Mouse (Mus musculus) neural tube, embryonic 14.5 days (tissue): ENCODE results near the gene Crb3. TPM values are rescaled to one million over a fixed set of nuclear protein-coding genes. Genes with fewer than 3 reads are reported as not detected.

Experiments used
- ATAC-seq: fragments of 200-750 bp; cut with Nextera tagmentation; 2 replicates; pipeline ENCODE4 v1.8.0; 2017; ENCODE audit warnings: low read depth, mild to moderate bottlenecking, moderate TSS enrichment, moderate library complexity
- H3K27ac ChIP-seq: fragments of 300-500 bp; sonication (generic); 2 replicates; pipeline ENCODE4 v1.5.1; 2014; ENCODE audit warnings: low read depth, mild to moderate bottlenecking, control low read depth, low read length, moderate library complexity, mixed read lengths
- H3K27me3 ChIP-seq: fragments of 300-500 bp; sonication (generic); 2 replicates; pipeline ENCODE4 v1.6.1; 2014; ENCODE audit warnings: low read length; ENCODE audit not compliant: control insufficient read depth, insufficient read depth
- H3K36me3 ChIP-seq: fragments of 300-500 bp; sonication (generic); 2 replicates; pipeline ENCODE4 v1.6.1; 2014; ENCODE audit warnings: low read length, mixed read lengths; ENCODE audit not compliant: control insufficient read depth, insufficient read depth
- H3K4me1 ChIP-seq: fragments of 300-500 bp; sonication (generic); 2 replicates; pipeline ENCODE4 v1.6.1; 2014; ENCODE audit warnings: low read length; ENCODE audit not compliant: control insufficient read depth, insufficient read depth
- H3K4me2 ChIP-seq: fragments of 300-500 bp; sonication (generic); 2 replicates; pipeline ENCODE4 v1.6.1; 2014; ENCODE audit warnings: mild to moderate bottlenecking, low read depth, low read length, control low read depth
- H3K4me3 ChIP-seq: fragments of 300-500 bp; sonication (generic); 2 replicates; pipeline ENCODE4 v1.5.1; 2014; ENCODE audit warnings: low read depth, low read length, control low read depth, mixed read lengths
- H3K9ac ChIP-seq: fragments of 300-500 bp; sonication (generic); replicated peaks from 2 replicates; pipeline ENCODE4 v1.6.1; 2014; ENCODE audit warnings: low read depth, mild to moderate bottlenecking, control low read depth, low read length, mixed read lengths
- H3K9me3 ChIP-seq: fragments of 300-500 bp; sonication (generic); 2 replicates; pipeline ENCODE4 v1.6.1; 2016; ENCODE audit warnings: low read length; ENCODE audit not compliant: control insufficient read depth
- WGBS: fragments of 180-500 bp; shearing (Covaris S2); extraction: QIAGEN DNeasy Blood & Tissue Kit; methylation state at CpG from one replicate; pipeline ENCODE4 v1.1.7; 2014; 5-methylcytosine and 5-hydroxymethylcytosine counted together
- polyA plus RNA-seq: library from polyadenylated mRNA; unstranded; fragments of >200 nt; fragmentation: Nextera tagmentation; extraction: Ambion mirVana; gene quantifications from 2 replicates; pipeline ENCODE4 v1.2.1, GENCODE M21; 2014

The Crb3 gene
- polyA plus RNA-seq, 1 experiment from 2014 or later = 1.1 TPM

GRCm38 (mm10) chr17:57076916-57077315 lies 18.0 kb downstream of the Crb3 start:
- WGBS = 73% methylated on average over 3 of the region's 3 CpGs
- H3K9ac ChIP-seq = no peak overlapping the region
- H3K36me3 ChIP-seq = peaks cover 13% of the 10 kb centered on the region
- no peak overlapping the region for H3K4me3 ChIP-seq
- no peaks in the 10 kb centered on the region for H3K4me1 ChIP-seq
- H3K4me2 ChIP-seq = no peak overlapping the region
- H3K27me3 ChIP-seq = no peaks in the 10 kb centered on the region
- H3K27ac ChIP-seq = no peak overlapping the region
- ATAC-seq = no peak
- no peaks in the 10 kb centered on the region for H3K9me3 ChIP-seq

GRCm38 (mm10) chr17:57078336-57078735 lies 19.4 kb downstream of the Crb3 start, which contains the start of gene Dennd1c:
Dennd1c (minus strand) TSS chr17:57078514.
- Histone ChIP-seq H3K4me2 (no peak within 1 kb of the TSS), H3K36me3 (peaks cover 18% of the 10 kb centered on the region), H3K4me1 (no peaks in the 10 kb centered on the region), H3K4me3 (no peak within 1 kb of the TSS), H3K9me3 (no peaks in the 10 kb centered on the region), H3K27ac (no peak within 1 kb of the TSS), H3K27me3 (no peaks in the 10 kb centered on the region), H3K9ac (no peak within 1 kb of the TSS)
- ATAC-seq = no peak
- WGBS = 53% methylated on average over 6 of the region's 6 CpGs

- WGBS = 77% methylated on average over 3 of the region's 3 CpGs
- Histone ChIP-seq H3K9me3 (no peaks in the 10 kb centered on the region), H3K27ac (no peak overlapping the region), H3K4me2 (no peak overlapping the region), H3K4me1 (no peaks in the 10 kb centered on the region), H3K9ac (no peak overlapping the region), H3K27me3 (no peaks in the 10 kb centered on the region), H3K36me3 (peaks cover 23% of the 10 kb centered on the region), H3K4me3 (no peak overlapping the region)
- ATAC-seq = no peak
These were observed 21.0 kb downstream of the Crb3 start for GRCm38 (mm10) chr17:57079919-57080318.

- no peak overlapping the region for H3K4me3 ChIP-seq
- no peak for ATAC-seq
- no peak overlapping the region for H3K9ac ChIP-seq
- no peaks in the 10 kb centered on the region for H3K9me3 ChIP-seq
- H3K27me3 ChIP-seq = no peaks in the 10 kb centered on the region
- H3K4me1 ChIP-seq = peaks cover 4% of the 10 kb centered on the region
- H3K36me3 ChIP-seq = peaks cover 23% of the 10 kb centered on the region
- no peak overlapping the region for H3K27ac ChIP-seq
- WGBS = 94% methylated on average over 31 of the region's 31 CpGs
- no peak overlapping the region for H3K4me2 ChIP-seq
These were observed 22.4 kb downstream of the Crb3 start for GRCm38 (mm10) chr17:57081234-57081842.

- no peak for ATAC-seq
- peaks cover 23% of the 10 kb centered on the region for H3K36me3 ChIP-seq
- H3K9ac ChIP-seq = no peak overlapping the region
- 89% methylated on average over 5 of the region's 5 CpGs for WGBS
- no peak overlapping the region for H3K27ac ChIP-seq
- H3K27me3 ChIP-seq = no peaks in the 10 kb centered on the region
- no peak overlapping the region for H3K4me2 ChIP-seq
- no peak overlapping the region for H3K4me3 ChIP-seq
- H3K4me1 ChIP-seq = peaks cover 5% of the 10 kb centered on the region
- no peaks in the 10 kb centered on the region for H3K9me3 ChIP-seq
These were observed 23.6 kb downstream of the Crb3 start for GRCm38 (mm10) chr17:57082481-57082880.

GRCm38 (mm10) chr17:57085970-57086757 lies 27.3 kb downstream of the Crb3 start:
- ATAC-seq = no peak
- Histone ChIP-seq H3K27me3 (no peaks in the 10 kb centered on the region), H3K9me3 (no peaks in the 10 kb centered on the region), H3K4me1 (peaks cover 5% of the 10 kb centered on the region), H3K36me3 (peaks cover 12% of the 10 kb centered on the region), H3K27ac (no peak overlapping the region), H3K9ac (peak overlapping the region; percentile 81; the same call in 1 of the 2 replicates), H3K4me2 (peak overlapping the region; percentile 62), H3K4me3 (peak overlapping the region; percentile 61)
- WGBS = 86% methylated on average over 11 of the region's 11 CpGs

- Histone ChIP-seq H3K9me3 (no peaks in the 10 kb centered on the region), H3K9ac (peak within 1 kb of the TSS; percentile 81), H3K27me3 (no peaks in the 10 kb centered on the region), H3K4me2 (peak within 1 kb of the TSS; percentile 62), H3K36me3 (peaks cover 9% of the 10 kb centered on the region), H3K4me3 (peak within 1 kb of the TSS; percentile 61), H3K27ac (peak within 1 kb of the TSS; percentile 83), H3K4me1 (peaks cover 5% of the 10 kb centered on the region)
- peak; percentile 96 for ATAC-seq
- under 1% methylated on average over 31 of the region's 31 CpGs for WGBS
These were observed 28.3 kb downstream of the Crb3 start, which contains the start of gene Tubb4a for GRCm38 (mm10) chr17:57087049-57087832. Tubb4a (minus strand) TSS chr17:57087782.

- Histone ChIP-seq H3K27ac (no peak overlapping the region), H3K27me3 (no peaks in the 10 kb centered on the region), H3K9me3 (no peaks in the 10 kb centered on the region), H3K4me3 (no peak overlapping the region), H3K4me1 (no peaks in the 10 kb centered on the region), H3K36me3 (no peaks in the 10 kb centered on the region), H3K9ac (no peak overlapping the region), H3K4me2 (no peak overlapping the region)
- WGBS = 91% methylated on average over 3 of the region's 3 CpGs
- no peak for ATAC-seq
These were observed 35.3 kb downstream of the Crb3 start for GRCm38 (mm10) chr17:57094222-57094621.
